Mouse (Mus musculus) monocyte, adult 2 months (primary cell): ENCODE data around the gene Irak4.

ENCODE experiments used
- DNase-seq, 2 experiments: peaks; one replicate each; pipeline ENCODE4 v3.0.0; 2022; ENCODE audit warnings: low spot score in 2 of 2, low read depth in 1 of 2

Gene Irak4

DNA sequence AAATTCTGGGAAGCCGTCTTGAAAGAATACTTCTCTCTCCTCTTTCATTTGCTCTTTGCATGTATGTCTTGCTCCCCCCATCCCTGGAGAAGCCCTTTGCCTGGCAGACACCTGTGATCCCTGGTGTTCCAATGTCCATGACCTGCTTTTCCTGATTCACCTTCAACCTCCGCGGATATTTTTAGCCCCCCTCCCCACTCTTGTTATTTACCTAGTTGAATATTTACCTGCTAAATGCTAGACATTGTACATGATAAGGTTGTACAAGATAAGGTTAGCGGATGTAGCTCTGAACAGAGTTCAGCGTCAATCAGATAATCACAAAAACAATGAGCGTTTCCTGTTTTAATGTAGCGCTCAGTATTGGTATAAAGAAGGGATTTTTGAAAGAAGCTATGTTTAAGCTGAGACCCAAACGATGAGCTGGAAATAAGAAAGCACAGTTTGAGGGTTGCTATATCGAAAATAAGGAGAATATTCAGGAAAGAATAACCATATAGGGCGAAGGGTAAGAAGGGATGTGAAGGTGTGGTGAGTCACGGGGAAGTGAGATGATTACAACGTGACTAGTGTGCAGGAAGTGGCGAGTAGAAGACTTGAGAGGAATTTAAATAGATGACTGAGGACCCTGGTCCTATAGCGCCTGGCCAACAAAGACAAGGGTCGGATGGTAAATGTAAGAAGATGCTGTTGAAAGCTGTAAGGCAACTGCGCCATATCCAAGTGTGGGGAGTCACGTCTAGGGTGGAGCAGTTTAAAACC lies 15.6 kb downstream of the Irak4 start:
- no peak for DNase-seq

DNA sequence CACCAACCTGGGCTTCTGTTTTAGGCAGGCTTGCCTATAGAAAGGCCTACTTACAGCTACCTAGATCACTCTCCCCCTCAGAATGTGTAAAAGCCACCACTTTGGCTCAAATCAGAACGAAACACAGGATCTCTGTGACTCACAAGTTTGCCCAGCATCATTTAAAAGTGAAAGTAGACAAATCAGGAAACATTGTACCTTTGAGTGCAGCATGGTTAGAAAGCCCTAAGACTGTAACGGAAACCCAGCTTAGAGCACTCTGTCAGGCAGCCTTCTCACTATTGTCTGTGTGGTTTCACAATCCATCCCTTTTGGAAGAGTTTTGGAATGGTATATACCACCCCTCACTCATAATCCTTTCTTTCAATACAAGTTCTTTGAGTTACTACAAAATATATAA lies 21.5 kb downstream of the Irak4 start:
- no peak for DNase-seq

DNA sequence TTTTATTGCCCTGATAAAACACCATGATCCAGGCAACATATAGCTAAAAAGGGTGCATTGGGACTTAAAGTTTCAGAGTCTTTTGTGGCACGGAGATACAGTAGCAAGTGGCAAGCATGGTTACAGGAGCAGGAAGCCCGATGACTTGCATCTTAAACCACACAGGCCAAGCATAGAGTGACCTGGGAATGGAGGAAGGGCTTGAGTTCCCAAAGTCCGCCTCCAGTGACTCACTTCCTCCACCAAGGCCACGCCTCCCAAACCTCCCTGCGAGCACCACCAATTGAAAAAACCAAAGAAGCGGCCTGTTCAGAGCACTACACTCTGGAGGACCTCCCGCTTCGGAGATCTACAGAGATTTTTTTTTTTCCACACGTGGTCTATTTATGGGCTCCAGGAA lies 22.4 kb downstream of the Irak4 start:
- peak; percentile 13 to 38 for DNase-seq

DNA sequence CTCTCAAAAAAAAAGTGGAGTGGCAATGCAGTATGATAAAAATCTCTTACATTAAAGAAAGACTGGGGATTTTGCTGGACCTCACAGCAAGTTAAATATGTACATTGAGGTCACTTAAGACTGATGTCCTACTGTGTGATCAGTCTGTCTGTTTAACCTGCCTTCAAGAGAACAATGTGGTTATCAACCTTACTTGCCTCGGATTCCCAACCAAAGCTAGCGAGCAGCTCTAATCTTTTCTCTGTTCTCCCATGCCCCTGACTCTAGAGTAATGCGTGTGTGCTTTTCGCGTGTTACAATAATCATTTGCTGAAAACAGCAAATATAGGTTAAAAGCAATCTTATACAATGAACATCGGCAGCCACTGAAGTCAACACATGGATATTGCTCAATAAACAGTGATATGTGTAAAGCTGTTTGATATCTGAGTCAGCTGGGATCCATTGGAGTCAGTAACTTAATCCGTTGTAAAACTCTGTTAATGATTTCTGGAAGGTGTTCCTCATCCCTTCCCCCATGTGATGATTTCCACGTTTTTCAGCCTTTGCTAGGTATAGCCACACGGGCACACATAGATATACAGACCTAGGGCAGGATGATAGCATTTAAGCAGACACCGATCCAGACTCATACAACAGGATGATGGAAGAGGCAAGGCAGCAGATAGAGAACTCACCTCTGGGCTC lies 25.2 kb downstream of the Irak4 start:
- DNase-seq, result no peak

GRCm38 (mm10) chr15:94571501-94571900 lies 28.1 kb downstream of the Irak4 start:
- DNase-seq, result no peak

GRCm38 (mm10) chr15:94572746-94573145 lies 29.3 kb downstream of the Irak4 start:
- DNase-seq, result no peak

DNA sequence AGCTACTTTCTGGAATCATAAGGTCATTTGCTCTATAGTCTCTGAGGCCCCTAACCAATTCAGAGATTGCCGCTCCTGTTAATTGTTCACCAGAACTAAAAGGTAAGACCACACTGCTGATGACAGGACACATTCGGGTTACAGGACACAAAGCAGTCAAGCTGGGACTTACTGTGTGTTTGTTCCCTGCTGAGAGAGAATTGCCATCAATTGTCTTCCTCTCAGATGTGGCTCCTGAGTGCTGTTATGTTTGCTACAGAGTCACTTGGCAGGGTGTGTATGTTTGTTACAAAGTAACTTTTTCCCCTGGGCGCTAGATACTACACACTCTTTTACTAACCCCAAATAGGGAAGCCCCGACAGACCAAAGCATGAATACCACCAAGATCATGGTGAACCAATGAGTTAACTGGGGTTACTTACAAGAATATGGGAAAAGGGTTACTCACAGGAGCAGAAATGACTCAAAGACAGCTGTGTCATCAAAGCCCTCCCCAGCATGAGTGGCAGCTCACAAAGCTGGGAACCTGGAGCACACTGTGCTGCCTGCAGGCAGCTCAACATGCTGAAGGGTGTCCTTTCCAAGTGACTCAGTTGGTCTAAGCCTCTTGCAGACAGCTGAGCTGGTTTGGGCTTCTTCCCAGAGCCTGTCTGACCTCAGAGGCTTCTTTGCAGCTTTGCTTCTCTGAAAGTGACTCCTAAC lies 31.3 kb downstream of the Irak4 start:
- DNase-seq, result no peak

DNA sequence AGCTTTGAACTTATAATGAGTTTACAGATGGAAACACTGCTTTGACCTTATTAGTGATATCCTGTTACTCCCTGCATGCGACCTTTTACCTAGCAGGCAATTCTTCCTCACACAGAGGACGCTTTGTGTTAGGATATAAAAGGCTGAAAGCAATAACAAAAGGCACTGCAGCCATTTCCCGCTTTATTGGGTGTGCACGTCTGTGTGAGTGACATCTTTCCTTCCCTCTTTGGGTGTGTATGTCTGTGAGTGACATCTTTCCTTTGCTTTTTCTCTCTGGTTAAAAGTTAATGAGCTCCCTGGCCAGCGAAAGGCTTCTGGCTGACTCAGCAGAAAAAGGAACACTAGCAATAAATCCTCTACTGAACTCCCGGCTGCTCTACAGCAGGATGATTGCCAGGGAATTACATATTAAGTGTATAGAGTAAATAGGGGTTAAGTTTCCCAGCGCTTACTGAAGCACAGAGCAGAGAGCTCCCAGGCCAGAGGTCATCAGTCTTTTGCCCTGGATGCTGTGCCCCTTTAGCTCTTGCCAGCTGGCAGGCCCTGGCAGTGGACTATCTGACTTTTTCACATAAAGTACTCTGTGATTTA lies 38.7 kb downstream of the Irak4 start:
- DNase-seq, result no peak

- no peak for DNase-seq
These were observed 39.7 kb downstream of the Irak4 start for GRCm38 (mm10) chr15:94583153-94583552.

DNA sequence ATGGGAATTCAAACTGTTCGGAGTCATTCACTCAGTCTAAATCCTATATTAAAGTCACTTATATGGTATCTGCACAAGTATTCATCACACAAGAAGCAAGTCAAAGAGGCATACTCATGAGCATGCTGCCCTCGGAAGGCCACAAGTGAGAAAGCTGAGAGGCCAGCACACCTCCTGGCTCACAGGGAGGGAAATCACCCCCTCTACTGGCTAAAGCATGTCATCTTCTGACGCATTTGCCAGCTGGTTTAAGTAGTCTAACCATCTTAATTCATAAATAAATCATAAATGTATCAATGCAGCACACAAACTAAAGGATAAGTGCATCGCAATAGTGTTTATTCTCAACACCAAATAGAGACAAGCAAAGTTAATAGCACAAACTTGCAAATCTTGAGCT lies 41.3 kb downstream of the Irak4 start:
- DNase-seq, result no peak

DNA sequence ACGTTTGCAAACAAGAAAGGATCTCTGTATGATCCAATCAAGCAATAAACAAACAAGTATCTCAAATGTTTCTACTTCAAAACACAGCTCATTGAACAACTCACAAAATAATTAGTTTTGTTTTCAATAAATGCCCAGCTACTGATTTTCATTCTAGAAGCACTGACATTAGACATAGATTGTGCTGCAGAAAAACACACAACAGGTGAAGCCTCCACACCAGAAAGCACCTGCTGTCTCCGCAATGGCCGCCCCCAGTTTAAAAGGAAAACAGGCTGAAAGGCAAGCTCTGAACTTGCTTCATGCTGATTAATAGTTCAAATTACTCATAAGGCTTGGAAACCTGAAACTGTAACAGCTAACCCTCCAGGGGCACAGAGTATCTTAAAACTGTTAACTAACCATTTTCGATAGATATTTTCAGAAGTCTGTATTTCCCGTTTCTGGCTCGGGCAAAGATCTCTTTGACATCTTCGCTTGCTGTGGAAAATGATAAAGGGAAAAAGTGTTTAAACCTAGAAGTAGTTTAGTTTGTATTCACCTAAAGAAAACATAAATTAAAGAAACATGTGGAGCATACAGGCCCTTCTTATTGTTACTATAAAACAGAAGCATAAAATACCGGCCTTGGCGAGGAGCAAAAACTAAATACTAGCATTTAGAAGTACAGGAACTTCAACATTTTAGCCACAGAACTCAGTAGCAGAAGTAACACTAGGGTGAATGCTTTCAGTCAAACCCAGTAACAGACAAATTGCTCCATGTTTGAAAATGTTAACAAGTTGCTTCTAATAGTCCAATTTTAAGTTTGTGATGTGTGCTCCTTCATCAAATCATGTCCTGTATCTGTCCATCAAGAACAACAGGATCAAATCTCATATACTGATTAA lies 44.6 kb downstream of the Irak4 start:
- DNase-seq, result no peak

DNA sequence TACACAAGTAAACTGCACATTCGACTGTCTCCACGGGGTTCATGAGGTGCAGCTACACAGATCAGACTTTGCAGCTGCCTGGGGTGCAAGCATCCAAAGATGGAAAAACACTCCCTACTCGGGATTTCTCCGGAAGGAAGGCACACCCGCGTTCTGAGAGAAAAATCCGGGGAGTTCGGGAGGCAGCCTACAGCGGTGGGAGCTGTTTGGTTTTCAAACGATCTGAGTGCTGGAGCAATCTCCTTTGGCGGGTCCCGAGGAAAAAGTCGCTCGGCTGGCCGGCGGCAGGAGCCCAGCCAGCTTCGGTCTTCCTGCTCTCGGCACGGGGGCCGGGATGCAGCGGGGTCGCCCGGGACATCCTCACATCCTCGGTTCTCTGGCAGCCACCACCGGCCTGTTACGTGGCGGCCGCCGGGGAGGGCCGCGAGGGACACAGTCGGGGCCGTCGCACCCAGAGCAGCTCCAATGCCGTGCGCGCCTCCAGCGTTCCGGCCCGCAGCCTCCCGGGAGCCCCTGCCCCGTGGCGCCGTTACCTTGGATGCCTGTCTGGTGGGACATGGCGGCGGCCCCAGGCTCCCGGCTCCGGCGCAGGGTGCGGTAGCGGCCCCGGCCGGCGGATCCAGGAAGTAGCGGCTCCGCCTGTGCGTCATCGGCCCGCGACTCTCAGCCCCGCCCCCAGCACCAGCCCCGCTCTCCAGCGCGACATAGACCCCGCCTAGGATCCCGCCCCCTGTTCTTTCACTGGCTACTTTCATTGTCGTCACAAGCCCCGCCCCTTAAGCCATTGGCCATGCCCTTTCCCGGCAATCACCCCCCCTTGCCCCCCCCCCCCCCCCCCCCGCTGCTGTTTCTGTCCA lies 46.0 kb downstream of the Irak4 start, which contains the start of gene Twf1:
Gene Twf1 (minus strand): TSS at position 671 of the 857 bp plus-strand sequence.
- DNase-seq, result peak; percentile 88 to 96

DNA sequence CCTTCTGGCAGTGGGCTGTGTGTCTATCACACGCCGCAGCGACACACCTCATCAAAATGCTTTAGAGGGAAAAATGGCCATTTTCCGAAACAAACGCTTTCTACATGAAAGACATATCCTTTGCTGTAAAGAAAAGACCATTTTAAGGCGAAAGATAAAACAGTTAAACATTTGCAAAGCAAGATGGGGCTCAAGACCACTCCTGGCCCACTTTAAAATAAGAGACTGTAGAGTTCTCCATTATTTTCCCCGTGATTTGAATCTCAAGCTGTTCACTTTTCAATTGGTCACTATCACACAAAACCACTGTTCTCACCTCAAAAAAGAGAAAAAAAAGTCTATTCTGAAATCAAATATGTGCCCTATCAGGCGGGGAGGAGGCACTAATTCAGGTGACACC lies 46.6 kb downstream of the Irak4 start:
- DNase-seq, result no peak

- no peak for DNase-seq
These were observed 47.9 kb downstream of the Irak4 start for GRCm38 (mm10) chr15:94591356-94591755.

DNA sequence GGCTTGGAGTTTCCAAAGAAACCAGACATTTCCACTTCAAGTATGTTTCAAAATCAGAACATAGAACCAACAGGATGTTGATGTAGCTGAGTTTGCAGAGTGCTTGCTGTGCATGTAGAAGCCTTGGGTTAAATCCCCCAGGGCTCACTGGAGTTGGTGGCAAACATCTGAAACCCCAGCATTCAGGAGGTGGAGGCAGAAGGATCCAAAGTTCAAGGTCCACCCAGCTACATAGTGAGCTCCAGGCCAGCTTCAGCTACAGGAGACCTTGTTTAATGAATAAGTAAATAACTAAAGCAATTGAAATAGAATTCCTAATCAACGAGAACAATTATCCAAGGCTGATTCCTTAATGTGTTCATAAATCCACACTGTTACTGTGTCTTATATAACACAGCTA lies 50.1 kb downstream of the Irak4 start:
- DNase-seq, result no peak

- no peak for DNase-seq
These were observed 56.8 kb downstream of the Irak4 start for GRCm38 (mm10) chr15:94600145-94600707.

DNA sequence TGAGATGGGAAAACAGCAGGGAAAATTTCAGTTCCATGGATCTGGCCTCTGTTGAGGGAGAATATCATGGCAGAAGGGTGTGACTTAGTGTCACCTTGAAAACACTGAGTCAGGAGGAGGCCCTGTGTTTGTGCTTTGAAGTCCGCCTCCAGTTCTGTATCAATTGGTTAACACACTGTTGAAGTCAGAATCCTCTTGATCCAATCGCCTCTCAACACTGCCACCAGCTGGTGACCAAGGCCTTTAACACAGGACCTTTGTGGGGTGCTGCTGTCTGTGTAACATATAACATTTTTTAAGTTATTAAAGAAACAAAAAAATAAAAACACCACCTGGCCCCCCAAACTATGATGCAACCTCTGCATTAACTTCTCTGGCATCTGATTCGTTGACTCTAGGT lies 57.9 kb downstream of the Irak4 start:
- no peak for DNase-seq

DNA sequence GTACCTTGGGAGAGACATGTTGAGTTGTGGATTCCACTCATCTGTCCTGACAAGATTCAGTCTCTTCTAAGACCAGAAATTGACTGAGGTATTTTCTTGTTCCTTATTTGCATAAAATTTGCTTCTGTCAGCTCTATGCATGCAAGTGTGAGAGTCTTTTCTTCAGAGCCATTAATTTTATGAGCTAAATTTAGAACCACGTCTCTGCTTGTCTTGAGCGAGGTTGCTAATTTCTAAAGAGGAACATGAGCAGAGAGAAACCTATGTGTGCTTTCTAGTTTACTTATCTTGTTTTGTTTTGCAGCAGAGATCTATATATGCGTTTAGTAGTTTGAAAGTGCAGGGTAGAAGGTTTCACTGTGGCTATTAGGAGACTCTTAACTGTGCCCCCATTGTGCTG lies 59.0 kb downstream of the Irak4 start:
- no peak for DNase-seq

GRCm38 (mm10) chr15:94607768-94608167 lies 64.3 kb downstream of the Irak4 start:
- no peak for DNase-seq
